Mouse (Mus musculus) hindbrain, embryonic 12.5 days (tissue): ENCODE data around the gene Arntl. TPM values are rescaled to one million over a fixed set of nuclear protein-coding genes. Genes with fewer than 3 reads are reported as not detected.
A peak's percentile ranks its signal among the peaks of the same experiment; 100 is the strongest.
"Not testable (repeated sequence)": the region's sequence is repeated elsewhere in the genome, so short reads cannot be mapped to it uniquely, and the experiment has no call there.

Experiments
- ATAC-seq: fragments of 200-750 bp; cut with Nextera tagmentation; 2 replicates; pipeline ENCODE4 v1.8.0; 2017; ENCODE audit warnings: moderate TSS enrichment; ENCODE audit not compliant: low FRiP score
- H3K27ac ChIP-seq: fragments of 300-500 bp; sonication (generic); 2 replicates; pipeline ENCODE4 v1.5.1; 2016; ENCODE audit warnings: mild to moderate bottlenecking
- H3K27me3 ChIP-seq: fragments of 300-500 bp; sonication (generic); 2 replicates; pipeline ENCODE4 v1.6.1; 2016; ENCODE audit warnings: mild to moderate bottlenecking
- H3K36me3 ChIP-seq: fragments of 300-500 bp; sonication (generic); 2 replicates; pipeline ENCODE4 v1.6.1; 2016; ENCODE audit warnings: mild to moderate bottlenecking
- H3K4me1 ChIP-seq: fragments of 300-500 bp; sonication (generic); 2 replicates; pipeline ENCODE4 v1.6.1; 2016
- H3K4me2 ChIP-seq: fragments of 300-500 bp; sonication (generic); replicated peaks from 2 replicates; pipeline ENCODE4 v1.6.1; 2016; ENCODE audit warnings: mild to moderate bottlenecking
- H3K4me3 ChIP-seq: fragments of 300-500 bp; sonication (generic); 2 replicates; pipeline ENCODE4 v1.5.1; 2016; ENCODE audit warnings: mild to moderate bottlenecking
- H3K9ac ChIP-seq: fragments of 300-500 bp; sonication (generic); 2 replicates; pipeline ENCODE4 v1.6.1; 2016; ENCODE audit warnings: mild to moderate bottlenecking, moderate library complexity
- H3K9me3 ChIP-seq: fragments of 300-500 bp; sonication (generic); replicated peaks from 2 replicates; pipeline ENCODE4 v1.6.1; 2016; ENCODE audit warnings: mild to moderate bottlenecking
- WGBS: fragments of 180-500 bp; shearing (Covaris S2); methylation state at CpG from one replicate; pipeline ENCODE4 v1.1.7; 2016; 5-methylcytosine and 5-hydroxymethylcytosine counted together
- polyA plus RNA-seq: library from polyadenylated mRNA; unstranded; fragments of >200 nt; fragmentation: Nextera tagmentation; extraction: Ambion mirVana; gene quantifications from 2 replicates; pipeline ENCODE4 v1.2.1, GENCODE M21; 2016

Gene Arntl
- polyA plus RNA-seq, 1 experiment from 2014 or later: 9.5 TPM

DNA sequence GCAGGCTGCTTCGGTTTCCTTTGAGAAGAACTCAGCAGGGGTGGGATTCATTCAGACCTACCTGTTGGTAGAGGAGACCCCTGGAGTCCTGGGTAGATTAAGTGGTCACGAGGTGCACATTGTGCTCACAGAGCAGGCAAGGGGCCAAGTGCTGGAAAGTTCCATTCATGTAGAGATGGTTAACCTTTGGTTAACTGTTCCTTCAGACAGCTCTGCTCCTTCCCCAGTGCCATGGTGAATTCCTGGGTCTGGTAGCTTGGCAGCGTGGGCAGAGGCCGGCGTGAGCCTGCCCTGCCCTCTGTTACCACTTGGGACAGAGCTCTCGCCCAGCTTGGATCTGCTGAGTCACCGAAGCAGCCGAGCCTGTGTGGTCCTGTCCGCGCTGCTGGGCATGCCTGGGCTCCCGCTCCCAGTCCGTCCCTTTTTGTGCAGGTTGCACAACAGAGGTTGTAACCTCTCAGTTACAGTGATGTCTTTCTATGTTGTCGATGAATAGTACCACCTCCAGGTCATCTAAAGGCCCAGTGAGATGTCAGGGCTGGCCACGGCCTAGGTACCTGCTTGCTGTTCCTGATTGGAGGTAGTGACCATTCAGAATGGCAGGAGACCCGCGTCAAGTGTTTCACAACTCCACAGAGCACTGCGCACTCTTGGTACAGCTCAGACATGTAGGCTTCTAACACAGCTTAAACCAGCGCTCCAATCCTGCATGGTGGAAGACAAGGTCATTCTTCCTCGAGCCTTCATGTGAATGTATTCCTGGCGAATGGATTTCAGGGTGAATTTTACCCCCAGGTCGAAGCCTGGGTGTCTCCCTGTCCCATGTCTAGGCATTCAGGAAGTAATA, 53.3 kb downstream of the Arntl start:
- H3K4me1 ChIP-seq: peaks cover 7% of the 10 kb centered on the region
- no peak overlapping the region for H3K9ac ChIP-seq
- H3K4me2 ChIP-seq: no peak overlapping the region
- WGBS: 63% methylated on average over 21 of the region's 21 CpGs
- no peaks in the 10 kb centered on the region for H3K27me3 ChIP-seq
- ATAC-seq: no peak
- H3K4me3 ChIP-seq: no peak overlapping the region
- no peaks in the 10 kb centered on the region for H3K36me3 ChIP-seq
- no peaks in the 10 kb centered on the region for H3K9me3 ChIP-seq
- H3K27ac ChIP-seq: no peak overlapping the region

DNA sequence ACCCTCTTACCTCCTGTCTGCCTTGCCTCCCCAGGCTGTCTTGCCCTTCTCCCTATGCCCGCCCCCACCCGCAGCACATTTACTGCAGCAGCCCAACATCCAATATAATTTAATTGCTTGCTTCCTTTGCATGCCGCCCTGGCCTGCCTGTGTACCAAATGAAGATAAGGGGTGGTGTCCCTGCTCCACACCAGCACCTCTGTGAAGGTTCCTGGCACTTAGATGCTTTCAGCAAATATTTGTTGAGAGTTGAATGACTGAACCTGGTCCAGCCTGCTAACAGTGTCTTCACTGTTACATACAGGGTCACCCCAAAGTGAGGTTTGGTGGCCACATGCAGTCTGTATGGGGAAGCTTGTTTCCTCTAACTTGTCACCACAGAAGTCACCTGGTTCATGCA, 54.4 kb downstream of the Arntl start:
- ATAC-seq: no peak
- H3K9ac ChIP-seq: no peak overlapping the region
- H3K4me1 ChIP-seq: peaks cover 7% of the 10 kb centered on the region
- no peak overlapping the region for H3K27ac ChIP-seq
- no peak overlapping the region for H3K4me3 ChIP-seq
- WGBS: 84% methylated on average over 3 of the region's 3 CpGs
- no peaks in the 10 kb centered on the region for H3K36me3 ChIP-seq
- H3K4me2 ChIP-seq: no peak overlapping the region
- no peaks in the 10 kb centered on the region for H3K27me3 ChIP-seq
- no peaks in the 10 kb centered on the region for H3K9me3 ChIP-seq

DNA sequence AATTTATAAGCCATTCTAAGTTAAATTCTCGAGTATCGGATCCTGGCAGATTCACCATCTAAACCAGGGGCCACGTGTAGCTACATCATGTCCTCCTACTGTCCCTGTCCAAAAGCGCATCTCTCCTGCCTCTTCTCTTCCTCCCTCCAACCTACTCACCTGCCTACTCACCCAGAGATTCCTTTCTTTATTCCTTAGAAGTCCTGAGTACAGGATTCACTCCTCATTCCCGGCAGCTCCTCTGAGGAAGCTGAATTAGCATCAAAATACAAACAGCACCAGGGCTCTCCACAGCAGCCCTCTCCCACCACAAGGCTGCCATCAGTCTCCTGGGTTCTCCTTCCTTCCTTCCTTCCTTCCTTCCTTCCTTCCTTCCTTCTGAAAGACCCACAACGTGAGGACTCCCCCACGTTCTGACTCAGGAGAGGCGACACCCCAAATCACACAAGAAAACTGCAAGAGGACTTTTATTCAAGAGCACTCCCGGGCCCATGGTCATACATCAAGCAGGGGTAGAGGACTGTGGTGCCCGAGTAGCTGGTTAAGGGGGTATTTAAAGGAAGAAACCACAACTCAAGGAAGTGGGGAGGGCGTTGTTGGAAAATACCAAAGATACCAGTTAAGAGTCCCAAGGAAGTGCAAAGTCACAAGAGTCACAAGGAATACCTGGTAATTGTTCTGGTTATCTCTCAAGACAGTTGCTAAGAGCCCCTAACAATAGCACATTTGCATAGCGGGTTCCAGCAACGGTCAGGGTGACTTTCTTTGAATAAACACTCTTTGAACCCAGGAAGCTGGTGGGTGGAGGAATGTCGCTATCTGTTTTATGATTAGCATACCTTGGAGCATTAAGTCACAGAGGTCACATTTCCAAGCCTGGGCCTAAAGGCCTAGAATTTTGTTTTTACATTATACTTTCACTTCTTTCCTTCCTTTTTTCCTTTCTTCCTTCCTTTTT, 55.5 kb downstream of the Arntl start:
- 45% methylated on average over 14 of the region's 14 CpGs for WGBS
- H3K27me3 ChIP-seq, H3K9me3 ChIP-seq, H3K36me3 ChIP-seq, H3K4me1 ChIP-seq, ATAC-seq, H3K4me3 ChIP-seq, H3K4me2 ChIP-seq, H3K9ac ChIP-seq, H3K27ac ChIP-seq: not testable (repeated sequence)

DNA sequence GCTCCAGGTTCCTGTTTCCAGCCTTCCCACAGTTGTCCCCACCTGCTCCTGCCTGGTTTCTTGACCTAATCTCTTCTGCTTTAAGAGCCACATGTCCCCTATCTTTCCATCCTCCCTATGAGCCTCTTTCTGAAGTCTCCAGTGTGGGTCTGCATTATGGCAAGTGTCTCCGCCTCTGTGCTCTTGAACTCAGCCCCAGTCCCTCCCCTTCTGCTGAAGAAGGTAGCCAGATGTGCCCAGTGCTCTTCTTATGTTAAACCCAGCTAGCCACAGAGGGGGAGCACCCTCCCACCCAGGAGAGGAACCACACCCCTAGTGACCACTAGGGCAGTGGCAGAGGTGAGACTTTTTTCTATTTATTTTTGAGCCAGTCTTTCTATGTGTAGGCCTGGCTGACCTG, 56.7 kb downstream of the Arntl start:
- Histone ChIP-seq H3K4me2 (no peak overlapping the region), H3K36me3 (no peaks in the 10 kb centered on the region), H3K4me1 (peaks cover 7% of the 10 kb centered on the region), H3K27ac (no peak overlapping the region), H3K4me3 (no peak overlapping the region), H3K9ac (no peak overlapping the region), H3K9me3 (no peaks in the 10 kb centered on the region), H3K27me3 (no peaks in the 10 kb centered on the region)
- WGBS: 81% methylated on average over 1 of the region's 1 CpGs
- ATAC-seq: no peak

DNA sequence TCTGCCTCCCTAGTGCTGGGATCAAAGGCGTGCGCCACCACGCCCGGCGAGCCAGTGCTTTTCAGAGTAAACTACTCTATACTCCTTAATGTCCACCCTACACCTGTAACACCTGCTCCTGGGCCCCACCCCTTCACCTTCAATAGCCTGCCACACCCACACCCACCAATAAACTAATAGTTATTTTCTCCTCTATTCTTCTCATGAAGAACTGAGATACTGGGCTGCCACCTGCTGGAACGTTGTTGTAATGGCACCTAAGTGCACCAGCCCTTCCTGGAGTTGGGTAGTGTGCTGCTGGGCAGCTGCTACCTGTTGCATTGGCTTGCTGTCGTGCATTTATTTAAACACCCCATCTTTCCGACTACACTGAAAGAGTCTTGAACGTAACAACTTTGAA, 61.0 kb downstream of the Arntl start:
- Histone ChIP-seq H3K4me1 (peaks cover 5% of the 10 kb centered on the region), H3K36me3 (no peaks in the 10 kb centered on the region), H3K4me2 (no peak overlapping the region), H3K27ac (no peak overlapping the region), H3K9me3 (no peaks in the 10 kb centered on the region), H3K4me3 (no peak overlapping the region), H3K27me3 (no peaks in the 10 kb centered on the region), H3K9ac (no peak overlapping the region)
- WGBS: 80% methylated on average over 9 of the region's 9 CpGs
- ATAC-seq: no peak

DNA sequence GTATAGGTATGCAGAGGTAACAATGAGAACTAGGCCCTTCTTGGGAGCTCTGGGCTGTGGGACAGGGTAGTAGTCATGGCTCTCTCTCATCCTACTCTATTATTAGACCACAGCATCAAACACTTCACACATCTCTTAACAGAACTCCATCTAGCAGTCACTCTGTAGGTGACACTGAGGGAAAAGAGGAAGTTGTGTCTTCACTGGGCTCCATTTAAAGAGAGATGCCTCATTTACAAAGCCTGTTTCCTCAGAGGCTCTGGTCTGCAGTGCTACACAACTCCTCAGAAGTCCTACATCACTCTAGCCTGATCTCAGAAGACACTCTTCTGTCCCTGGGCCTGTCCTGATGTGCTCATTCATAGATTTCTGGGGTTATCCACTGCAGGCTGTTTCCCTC, 61.8 kb downstream of the Arntl start:
- Histone ChIP-seq H3K4me1 (peaks cover 5% of the 10 kb centered on the region), H3K4me3 (no peak overlapping the region), H3K9me3 (no peaks in the 10 kb centered on the region), H3K36me3 (no peaks in the 10 kb centered on the region), H3K27ac (no peak overlapping the region), H3K4me2 (no peak overlapping the region), H3K27me3 (no peaks in the 10 kb centered on the region), H3K9ac (no peak overlapping the region)
- no peak for ATAC-seq

DNA sequence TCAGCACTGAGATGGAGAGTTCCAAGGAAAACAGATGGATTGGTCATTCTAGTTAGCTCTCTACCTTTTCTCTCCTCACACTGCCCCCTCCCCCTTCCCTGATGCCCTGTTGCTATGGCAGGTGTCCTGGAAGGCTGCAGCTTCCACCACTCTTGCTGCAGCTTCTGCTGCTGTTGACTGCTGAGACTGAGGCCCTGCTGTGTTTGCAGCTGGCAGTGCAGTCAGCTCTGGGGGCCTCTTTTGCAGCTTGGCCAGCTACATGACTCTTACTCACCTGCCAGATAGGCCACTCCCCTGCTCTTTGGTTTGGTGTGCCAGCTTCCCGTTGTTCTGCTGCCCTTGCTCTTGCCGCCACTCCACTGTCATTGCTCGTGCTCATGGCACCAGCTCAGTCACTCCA, 62.7 kb downstream of the Arntl start:
- H3K4me1 ChIP-seq: peaks cover 5% of the 10 kb centered on the region
- H3K27me3 ChIP-seq: no peaks in the 10 kb centered on the region
- H3K36me3 ChIP-seq: no peaks in the 10 kb centered on the region
- peak overlapping the region; percentile 8; the same call in 1 of the 2 replicates for H3K9ac ChIP-seq
- 0 out of 2 replicates have a peak overlapping the region, but pooled peaks have one; percentile 30 for H3K27ac ChIP-seq
- no peaks in the 10 kb centered on the region for H3K9me3 ChIP-seq
- no peak overlapping the region for H3K4me3 ChIP-seq
- no peak for ATAC-seq
- H3K4me2 ChIP-seq: no peak overlapping the region
- 66% methylated on average over 3 of the region's 3 CpGs for WGBS

DNA sequence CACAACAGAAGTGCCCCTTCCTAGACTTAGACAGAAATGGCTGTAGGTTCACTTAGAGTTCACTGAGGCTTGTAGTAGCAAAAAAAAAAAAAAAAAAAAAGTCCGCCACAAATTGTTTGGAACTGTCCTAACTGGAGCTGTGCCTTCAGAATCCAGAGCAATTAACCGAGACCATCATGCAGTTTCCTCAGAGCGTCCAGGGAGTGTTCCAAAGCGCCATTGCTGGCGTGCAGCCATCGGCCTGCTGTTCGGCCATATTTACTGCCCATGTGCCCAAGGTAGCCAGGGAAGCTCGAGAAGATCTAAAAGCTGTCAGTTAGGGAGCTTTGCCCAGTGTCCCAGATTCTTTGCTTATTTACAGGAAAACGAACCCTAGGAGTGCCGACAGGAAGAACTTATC, 63.3 kb downstream of the Arntl start:
- Histone ChIP-seq H3K4me2 (no peak overlapping the region), H3K4me3 (no peak overlapping the region), H3K4me1 (peaks cover 5% of the 10 kb centered on the region), H3K27me3 (no peaks in the 10 kb centered on the region), H3K36me3 (no peaks in the 10 kb centered on the region), H3K9ac (no peak overlapping the region), H3K9me3 (no peaks in the 10 kb centered on the region), H3K27ac (no peak overlapping the region)
- ATAC-seq: no peak
- 80% methylated on average over 10 of the region's 10 CpGs for WGBS

DNA sequence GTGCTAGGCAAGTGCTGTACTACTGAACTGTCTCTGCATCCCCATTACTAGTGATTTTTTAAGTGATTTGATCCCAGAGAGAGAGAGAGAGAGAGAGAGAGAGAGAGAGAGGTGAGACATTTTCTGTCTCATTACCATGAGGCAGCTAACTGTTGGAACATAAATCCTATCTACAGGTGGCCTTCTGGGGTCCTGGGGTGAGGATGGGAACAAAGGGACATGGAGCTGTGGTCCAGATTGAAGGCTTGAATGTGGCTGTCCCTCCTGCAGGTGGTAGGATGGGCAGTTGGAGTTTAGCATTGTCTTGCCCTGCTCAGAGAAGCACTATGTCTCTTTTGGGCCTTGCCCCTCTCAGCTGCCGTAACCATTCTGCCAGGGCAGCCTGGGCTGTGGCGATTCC, 63.7 kb downstream of the Arntl start:
- H3K4me1 ChIP-seq: peaks cover 5% of the 10 kb centered on the region
- WGBS: 63% methylated on average over 2 of the region's 2 CpGs
- ATAC-seq: no peak
- H3K27me3 ChIP-seq: no peaks in the 10 kb centered on the region
- no peaks in the 10 kb centered on the region for H3K36me3 ChIP-seq
- no peak overlapping the region for H3K4me3 ChIP-seq
- H3K4me2 ChIP-seq: no peak overlapping the region
- H3K27ac ChIP-seq: no peak overlapping the region
- H3K9ac ChIP-seq: no peak overlapping the region
- H3K9me3 ChIP-seq: no peaks in the 10 kb centered on the region

DNA sequence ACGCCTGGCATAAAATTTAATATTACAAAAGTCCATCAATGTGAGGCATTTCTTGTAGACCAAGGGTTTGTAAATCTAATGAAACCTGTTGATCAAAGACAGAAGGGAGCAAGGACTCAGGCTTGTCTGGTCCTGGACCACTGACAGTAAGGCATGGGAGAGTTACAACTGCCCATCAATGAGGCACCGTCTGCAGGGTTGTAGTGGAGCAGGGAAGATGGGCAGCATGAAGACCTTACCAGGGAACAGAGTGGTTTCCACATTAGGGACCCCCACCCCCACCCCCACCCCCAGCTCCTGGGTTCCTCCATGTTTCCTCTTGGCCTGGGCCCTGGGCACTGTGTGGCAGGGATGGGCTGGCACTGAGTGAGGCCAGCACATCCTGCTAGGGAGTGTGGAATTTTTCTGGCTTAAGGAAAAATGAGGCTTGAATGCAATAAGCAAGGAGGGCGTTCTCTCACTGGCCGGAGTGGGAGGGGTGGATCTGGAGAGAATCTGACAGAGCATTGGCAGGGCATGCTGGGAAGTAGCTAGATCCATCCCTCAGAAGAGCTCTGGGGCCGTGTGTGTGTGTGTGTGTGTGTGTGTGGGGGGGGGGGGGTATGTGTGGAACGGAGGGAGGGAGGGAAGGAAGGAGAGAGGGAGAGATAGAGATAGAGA, 65.2 kb downstream of the Arntl start:
- no peak overlapping the region for H3K4me2 ChIP-seq
- WGBS: 88% methylated on average over 5 of the region's 6 CpGs
- no peak overlapping the region for H3K4me3 ChIP-seq
- no peak overlapping the region for H3K27ac ChIP-seq
- ATAC-seq: no peak
- no peaks in the 10 kb centered on the region for H3K36me3 ChIP-seq
- H3K27me3 ChIP-seq: no peaks in the 10 kb centered on the region
- no peak overlapping the region for H3K9ac ChIP-seq
- H3K4me1 ChIP-seq: peaks cover 5% of the 10 kb centered on the region
- no peaks in the 10 kb centered on the region for H3K9me3 ChIP-seq

DNA sequence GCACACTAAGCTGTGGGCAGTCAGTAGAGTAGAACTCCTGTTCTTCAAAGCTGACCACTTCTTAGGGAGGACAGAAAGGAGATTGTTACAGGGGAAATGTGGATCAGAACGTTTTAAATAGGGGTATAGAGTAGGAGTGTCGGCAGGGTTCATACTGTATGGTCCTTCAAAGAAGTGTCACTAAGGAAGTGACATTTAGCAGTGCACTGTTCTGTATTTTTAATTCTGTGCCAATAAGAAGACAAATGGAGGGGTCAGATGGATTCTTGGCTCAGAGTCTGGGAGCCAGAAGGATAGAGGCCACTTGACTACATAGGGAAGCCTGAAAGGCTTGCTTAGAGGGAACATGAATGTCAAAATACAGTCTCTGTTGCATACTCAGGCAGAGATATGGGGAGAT, 70.0 kb downstream of the Arntl start:
- Histone ChIP-seq H3K27ac (no peak overlapping the region), H3K9ac (no peak overlapping the region), H3K4me1 (0 out of 2 replicates have a peak, but pooled peaks cover 2% of the 10 kb centered on the region), H3K27me3 (no peaks in the 10 kb centered on the region), H3K36me3 (no peaks in the 10 kb centered on the region), H3K4me2 (no peak overlapping the region), H3K4me3 (no peak overlapping the region), H3K9me3 (no peaks in the 10 kb centered on the region)
- 75% methylated on average over 2 of the region's 2 CpGs for WGBS
- no peak for ATAC-seq

DNA sequence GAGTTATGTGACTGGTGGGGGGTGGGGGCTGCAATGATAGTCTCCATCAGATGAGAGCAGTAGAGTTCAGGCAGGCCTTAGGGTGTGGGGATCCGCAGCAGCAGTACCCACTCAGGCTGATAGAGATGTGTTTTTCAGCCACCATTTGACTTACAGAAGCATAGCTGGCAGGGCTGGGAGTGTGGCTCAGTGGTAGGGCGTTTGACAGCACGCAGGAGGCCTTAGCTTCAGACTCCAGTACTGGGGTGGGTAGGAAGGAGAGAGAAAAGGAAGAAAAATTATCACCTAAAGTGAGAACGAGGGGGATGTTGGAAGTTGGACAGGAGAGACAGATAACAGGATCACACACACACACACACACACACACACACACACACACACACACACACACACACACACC, 71.2 kb downstream of the Arntl start:
- no peaks in the 10 kb centered on the region for H3K27me3 ChIP-seq
- H3K27ac ChIP-seq: no peak overlapping the region
- 0 out of 2 replicates have a peak, but pooled peaks cover 2% of the 10 kb centered on the region for H3K4me1 ChIP-seq
- WGBS: 88% methylated on average over 3 of the region's 4 CpGs
- no peak overlapping the region for H3K4me3 ChIP-seq
- no peak overlapping the region for H3K9ac ChIP-seq
- H3K36me3 ChIP-seq: peaks cover 4% of the 10 kb centered on the region; the same call in 1 of the 2 replicates
- no peaks in the 10 kb centered on the region for H3K9me3 ChIP-seq
- H3K4me2 ChIP-seq: no peak overlapping the region
- no peak for ATAC-seq
